Mouse (Mus musculus) cerebellum, postnatal 36 days (tissue): ENCODE data around the gene Fgfr2.

Experiments used
- DNase-seq, 2 experiments: peaks; one replicate each; pipeline ENCODE4 v3.0.0; 2021 to 2022; ENCODE audit warnings: mixed read lengths in 2 of 2

The Fgfr2 gene

GRCm38 (mm10) chr7:132930850-132931559, 192.1 kb downstream of the Fgfr2 start, which contains the start of gene Zranb1:
TSS of gene Zranb1 (plus strand) at chr7:132931142.
- DNase-seq: peak; percentile 99

- DNase-seq: peak in 1 of 2 experiments; percentile 10
Measured at GRCm38 (mm10) chr7:132930055-132930454, 193.1 kb downstream of the Fgfr2 start.

- no peak for DNase-seq
Measured at GRCm38 (mm10) chr7:132927201-132927600, 195.9 kb downstream of the Fgfr2 start.

GRCm38 (mm10) chr7:132925227-132925626, 197.9 kb downstream of the Fgfr2 start:
- DNase-seq: no peak

- DNase-seq: peak in 1 of 2 experiments; percentile 14
Measured at GRCm38 (mm10) chr7:132921971-132922370, 201.2 kb downstream of the Fgfr2 start.

- no peak for DNase-seq
Measured at GRCm38 (mm10) chr7:132903796-132904195, 219.4 kb downstream of the Fgfr2 start.

- no peak for DNase-seq
Measured at GRCm38 (mm10) chr7:132900826-132901531, 222.2 kb downstream of the Fgfr2 start.

- peak; percentile 34 to 41 for DNase-seq
Measured at GRCm38 (mm10) chr7:132898234-132898633, 224.9 kb downstream of the Fgfr2 start.

- no peak for DNase-seq
Measured at GRCm38 (mm10) chr7:132897258-132897657, 225.9 kb downstream of the Fgfr2 start.

GRCm38 (mm10) chr7:132896206-132896815, 226.8 kb downstream of the Fgfr2 start:
- peak in 1 of 2 experiments; percentile 16 for DNase-seq

GRCm38 (mm10) chr7:132894841-132895555, 228.2 kb downstream of the Fgfr2 start:
- DNase-seq: peak; percentile 60 to 68

- DNase-seq: no peak
Measured at GRCm38 (mm10) chr7:132893336-132893735, 229.8 kb downstream of the Fgfr2 start.

GRCm38 (mm10) chr7:132892806-132893205, 230.3 kb downstream of the Fgfr2 start:
- no peak for DNase-seq

GRCm38 (mm10) chr7:132892311-132892661, 230.9 kb downstream of the Fgfr2 start:
- DNase-seq: peak; percentile 85 to 89

- DNase-seq: peak; percentile 82 to 86
Measured at GRCm38 (mm10) chr7:132891561-132892310, 231.4 kb downstream of the Fgfr2 start.

GRCm38 (mm10) chr7:132890201-132890600, 232.9 kb downstream of the Fgfr2 start:
- no peak for DNase-seq

- DNase-seq: no peak
Measured at GRCm38 (mm10) chr7:132889691-132890090, 233.5 kb downstream of the Fgfr2 start.

GRCm38 (mm10) chr7:132888518-132889249, 234.5 kb downstream of the Fgfr2 start:
- DNase-seq: no peak

- no peak for DNase-seq
Measured at GRCm38 (mm10) chr7:132888052-132888451, 235.1 kb downstream of the Fgfr2 start.

GRCm38 (mm10) chr7:132887019-132887804, 235.9 kb downstream of the Fgfr2 start:
- no peak for DNase-seq

- peak; percentile 34 for DNase-seq
Measured at GRCm38 (mm10) chr7:132884031-132884430, 239.1 kb downstream of the Fgfr2 start.
